Mouse (Mus musculus) lung, adult 2 months (tissue): ENCODE results near the gene Ipo4.

Source experiments
- CTCF ChIP-seq: fragments of 200-500 bp; IDR thresholded peaks from 2 replicates; pipeline ENCODE4 v1.5.1; 2011; ENCODE audit warnings: mild to moderate bottlenecking, low read length, control low read depth; ENCODE audit not compliant: insufficient read depth
- POLR2A ChIP-seq: fragments of 200-500 bp; IDR thresholded peaks from 2 replicates; pipeline ENCODE4 v1.6.1; 2011; ENCODE audit warnings: low read depth, mild to moderate bottlenecking, control low read depth, low read length, borderline replicate concordance; ENCODE audit errors: extremely low read depth

GRCm38 (mm10) chr14:55682118-55682493 is 46.3 kb upstream of the Ipo4 start:
- TF ChIP-seq POLR2A (no peak), CTCF (no peak)
